Mouse (Mus musculus) kidney, embryonic 16.5 days (tissue): Measurements from ENCODE around the gene B020031M17Rik. TPM values are rescaled to one million over a fixed set of nuclear protein-coding genes. Genes with fewer than 3 reads are reported as not detected.
"Not testable (repeated sequence)": the region's sequence is repeated elsewhere in the genome, so short reads cannot be mapped to it uniquely, and the experiment has no call there.

Experiments
- ATAC-seq: fragments of 200-750 bp; cut with Nextera tagmentation; 2 replicates; pipeline ENCODE4 v1.8.0; 2017; ENCODE audit warnings: moderate TSS enrichment; ENCODE audit not compliant: low FRiP score, low TSS enrichment
- H3K27ac ChIP-seq: fragments of 300-500 bp; sonication (generic); 2 replicates; pipeline ENCODE4 v1.5.1; 2014; ENCODE audit warnings: low read length
- H3K27me3 ChIP-seq: fragments of 300-500 bp; sonication (generic); 2 replicates; pipeline ENCODE4 v1.6.1; 2014; ENCODE audit warnings: low read length, control low read depth, mixed read lengths; ENCODE audit not compliant: insufficient read depth
- H3K36me3 ChIP-seq: fragments of 300-500 bp; sonication (generic); 2 replicates; pipeline ENCODE4 v1.6.1; 2014; ENCODE audit warnings: low read length, control low read depth, mixed read lengths; ENCODE audit not compliant: insufficient read depth
- H3K4me1 ChIP-seq: fragments of 300-500 bp; sonication (generic); 2 replicates; pipeline ENCODE4 v1.6.1; 2014; ENCODE audit warnings: low read length, control low read depth, mixed read lengths; ENCODE audit not compliant: insufficient read depth
- H3K4me2 ChIP-seq: fragments of 300-500 bp; sonication (generic); replicated peaks from 2 replicates; pipeline ENCODE4 v1.6.1; 2014; ENCODE audit warnings: low read depth, low read length
- H3K4me3 ChIP-seq: fragments of 300-500 bp; sonication (generic); 2 replicates; pipeline ENCODE4 v1.5.1; 2014; ENCODE audit warnings: mild to moderate bottlenecking, low read length
- H3K9ac ChIP-seq: fragments of 300-500 bp; sonication (generic); replicated peaks from 2 replicates; pipeline ENCODE4 v1.6.1; 2014; ENCODE audit warnings: low read length
- H3K9me3 ChIP-seq: fragments of 300-500 bp; sonication (generic); 2 replicates; pipeline ENCODE4 v1.6.1; 2016; ENCODE audit warnings: low read length, control low read depth
- WGBS: fragments of 180-500 bp; shearing (Covaris S2); extraction: QIAGEN DNeasy Blood & Tissue Kit; methylation state at CpG from one replicate; pipeline ENCODE4 v1.1.7; 2014; 5-methylcytosine and 5-hydroxymethylcytosine counted together
- polyA plus RNA-seq: library from polyadenylated mRNA; unstranded; fragments of >200 nt; fragmentation: Nextera tagmentation; extraction: Ambion mirVana; gene quantifications from 2 replicates; pipeline ENCODE4 v1.2.1, GENCODE M21; 2015

The B020031M17Rik gene
- polyA plus RNA-seq, 1 experiment from 2014 or later = not detected

DNA sequence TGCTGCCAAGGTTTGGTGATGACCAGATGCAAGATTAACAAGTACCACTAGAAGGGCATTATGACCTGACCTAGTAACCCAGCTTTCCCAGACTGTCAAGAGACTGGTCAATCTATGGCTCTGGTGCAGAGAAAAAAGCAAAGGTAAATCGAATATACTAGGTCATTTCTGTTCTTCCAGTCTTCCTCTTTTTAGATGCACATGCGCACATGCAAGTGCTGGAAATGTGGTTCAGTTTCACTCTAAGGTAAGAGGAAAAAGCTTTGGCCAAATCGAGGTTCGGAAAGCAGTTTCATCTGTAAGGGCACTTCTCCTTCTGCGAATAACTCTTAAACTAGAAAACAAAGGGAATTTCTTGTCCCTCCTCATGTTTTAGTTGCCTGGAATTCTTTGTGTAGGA, 5.0 kb upstream of the B020031M17Rik start:
- not testable (repeated sequence) for H3K27me3 ChIP-seq, ATAC-seq, H3K36me3 ChIP-seq, H3K4me2 ChIP-seq, H3K27ac ChIP-seq, H3K9me3 ChIP-seq, H3K9ac ChIP-seq, H3K4me1 ChIP-seq, H3K4me3 ChIP-seq
- no CpG with 5 or more reads among the region's 5 CpGs for WGBS

DNA sequence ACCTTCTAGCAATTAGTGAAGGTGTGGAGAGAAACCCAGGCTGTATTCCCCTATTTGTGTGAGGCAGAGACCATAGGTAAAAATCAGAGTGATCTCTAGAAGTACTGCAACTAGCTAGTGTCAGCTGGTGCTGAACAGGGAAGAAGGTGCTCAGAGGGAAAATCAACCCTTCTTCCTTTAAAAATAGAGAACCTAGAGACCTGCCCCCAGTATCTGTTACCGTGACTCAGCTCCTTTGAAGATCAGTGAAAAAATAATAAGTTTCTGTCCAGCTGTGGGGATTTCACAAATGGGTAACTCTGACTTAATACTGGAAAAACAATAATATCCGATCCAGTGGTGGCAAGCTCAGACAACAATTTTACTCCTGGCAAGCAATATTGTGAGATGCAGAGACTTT, 4.5 kb upstream of the B020031M17Rik start:
- not testable (repeated sequence) for H3K27me3 ChIP-seq, H3K4me2 ChIP-seq, H3K9ac ChIP-seq, H3K27ac ChIP-seq, H3K4me3 ChIP-seq, H3K36me3 ChIP-seq, H3K4me1 ChIP-seq, ATAC-seq, H3K9me3 ChIP-seq
- WGBS = 71% methylated on average over 2 of the region's 2 CpGs

DNA sequence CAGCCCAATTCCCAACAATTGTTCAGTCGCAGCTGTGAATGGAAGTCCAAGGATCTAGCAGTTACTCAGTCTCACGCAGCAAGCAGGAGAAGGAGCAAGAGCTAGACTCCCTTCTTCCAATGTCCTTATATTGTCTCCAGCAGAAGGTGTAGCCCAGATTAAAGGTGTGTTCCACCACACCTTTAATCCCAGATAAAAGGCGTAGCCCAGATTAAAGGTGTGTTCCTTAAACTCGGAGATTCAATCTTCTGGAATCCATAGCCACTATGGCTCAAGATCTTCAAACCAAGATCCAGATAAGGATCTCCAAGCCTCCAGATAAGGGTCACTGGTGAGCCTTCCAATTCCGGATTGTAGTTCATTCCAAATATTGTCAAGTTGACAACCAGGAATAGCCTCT, 21.4 kb downstream of the B020031M17Rik start, which contains the start of gene Gm21761:
Gene Gm21761 (minus strand): TSS at position 101 of the 400 bp plus-strand sequence.
- H3K27me3 ChIP-seq, H3K4me3 ChIP-seq, H3K4me1 ChIP-seq, H3K9ac ChIP-seq, H3K9me3 ChIP-seq, H3K36me3 ChIP-seq, H3K27ac ChIP-seq, H3K4me2 ChIP-seq, ATAC-seq: not testable (repeated sequence)
- no CpG with 5 or more reads among the region's 5 CpGs for WGBS

DNA sequence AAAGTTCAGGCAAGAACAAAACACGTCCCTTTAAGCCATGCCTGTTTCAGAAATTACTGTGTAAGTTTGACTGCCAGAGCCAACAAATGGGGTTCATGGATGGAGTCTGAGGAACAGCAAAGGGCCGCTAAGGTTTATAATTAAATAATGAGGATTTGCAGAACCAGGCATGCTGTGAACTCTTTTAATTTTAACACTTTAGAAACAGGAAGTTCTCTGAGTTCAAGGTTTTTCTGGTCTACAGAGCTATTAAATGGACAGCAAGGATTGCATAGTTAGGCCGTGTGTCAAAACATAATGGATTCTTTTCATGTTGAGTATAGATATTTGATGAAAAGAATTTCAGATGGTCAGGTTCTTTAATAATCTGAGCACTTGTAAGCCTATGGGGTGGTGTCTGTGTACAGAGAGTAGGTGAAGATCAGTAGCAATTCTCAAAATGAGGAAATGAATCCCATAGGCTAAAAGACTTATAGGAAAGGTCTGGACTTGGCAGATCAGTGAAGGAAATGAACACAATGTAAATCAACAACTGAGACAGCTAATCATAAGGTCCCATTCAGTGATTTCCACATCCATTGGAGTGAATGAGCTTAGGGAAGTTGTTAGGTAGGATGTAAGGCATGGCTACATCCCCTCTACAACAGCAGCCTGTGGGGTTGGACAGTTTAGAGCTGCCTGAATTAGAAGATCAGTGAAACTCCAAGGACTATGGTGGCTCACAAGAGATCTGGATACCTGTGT, 25.8 kb downstream of the B020031M17Rik start:
- H3K36me3 ChIP-seq, H3K4me3 ChIP-seq, H3K9me3 ChIP-seq, H3K27me3 ChIP-seq, H3K9ac ChIP-seq, H3K4me1 ChIP-seq, ATAC-seq, H3K27ac ChIP-seq, H3K4me2 ChIP-seq: not testable (repeated sequence)
- WGBS = 71% methylated on average over 2 of the region's 3 CpGs

DNA sequence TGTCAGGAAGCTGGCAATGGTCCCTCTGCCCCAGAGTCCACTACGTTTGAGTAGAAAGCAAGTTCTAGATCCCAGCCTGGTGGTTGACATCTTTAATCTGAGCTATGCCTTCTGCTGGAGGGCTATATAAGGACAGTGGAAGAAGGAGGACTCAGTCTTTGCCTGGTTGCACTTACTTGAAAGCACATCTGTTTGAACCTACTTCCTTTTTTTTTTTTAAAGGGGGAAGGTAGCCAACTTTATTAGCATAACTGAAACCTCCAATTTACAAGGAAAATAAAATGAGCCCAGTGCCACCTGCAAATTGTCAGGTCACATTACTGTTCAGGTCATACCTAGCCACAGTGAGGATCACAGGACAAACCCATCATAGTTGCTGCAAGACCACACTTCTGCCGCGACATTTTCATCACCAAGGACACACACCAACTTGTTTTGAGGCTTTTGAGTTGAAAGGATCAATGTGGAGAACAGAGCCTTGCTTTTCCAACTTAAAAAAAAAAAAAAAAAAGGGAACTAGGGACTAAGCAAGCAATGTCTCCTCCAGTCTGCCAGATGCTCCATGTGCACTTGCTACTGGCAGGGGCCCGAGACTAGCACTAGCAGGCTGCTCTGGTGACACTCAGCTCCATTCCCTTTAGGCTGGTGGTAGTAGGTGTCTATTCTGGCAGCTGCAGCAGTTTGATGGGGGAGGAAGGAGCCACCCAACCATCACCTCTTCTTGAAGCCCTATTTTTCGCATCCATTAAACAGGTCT, 33.5 kb downstream of the B020031M17Rik start:
- not testable (repeated sequence) for H3K4me3 ChIP-seq

DNA sequence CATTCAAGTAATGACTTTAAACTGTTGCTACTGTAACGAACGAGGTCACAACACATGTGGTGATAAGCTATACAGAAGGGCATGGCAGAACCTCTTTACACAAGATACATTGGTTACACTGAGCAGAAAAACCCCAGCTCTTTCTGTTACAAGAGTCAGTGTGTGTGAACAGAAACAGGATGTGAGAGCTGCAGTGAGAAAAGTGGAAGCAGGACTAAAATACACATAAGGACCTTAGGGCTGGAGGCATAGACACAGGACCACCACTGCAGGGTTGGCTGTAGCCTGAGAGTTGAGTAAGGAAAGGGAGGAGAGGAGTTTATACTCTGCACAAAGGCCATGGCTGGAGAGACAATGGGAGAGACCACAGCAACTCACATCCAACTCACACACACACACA, 34.2 kb downstream of the B020031M17Rik start:
- H3K36me3 ChIP-seq, H3K4me2 ChIP-seq, H3K27me3 ChIP-seq, H3K9ac ChIP-seq, ATAC-seq, H3K27ac ChIP-seq, H3K4me1 ChIP-seq, H3K9me3 ChIP-seq, H3K4me3 ChIP-seq: not testable (repeated sequence)
- 73% methylated on average over 2 of the region's 2 CpGs for WGBS

More for the DNA sequence above, 33.5 kb downstream of the B020031M17Rik start:
- H3K9me3 ChIP-seq, H3K4me1 ChIP-seq, H3K27me3 ChIP-seq, H3K27ac ChIP-seq, H3K4me2 ChIP-seq, ATAC-seq, H3K36me3 ChIP-seq, H3K9ac ChIP-seq: not testable (repeated sequence)
- WGBS = 80% methylated on average over 4 of the region's 5 CpGs

Other genes starting within 250 kb of the B020031M17Rik start
- gene Nim1k, start 194.9 kb downstream of the B020031M17Rik start, polyA plus RNA-seq = 1.3 and 1.4 TPM in 2 replicates
- 28.3 and 30.3 TPM in 2 replicates for gene Zfp131, start 159.9 kb downstream of the B020031M17Rik start, polyA plus RNA-seq
- gene AF067063, start 120.6 kb downstream of the B020031M17Rik start, polyA plus RNA-seq = not detected in 2 replicates
- not detected in 2 replicates for gene D13Ertd608e, start 114.8 kb downstream of the B020031M17Rik start, polyA plus RNA-seq
- not detected in 2 replicates for gene Tcstv1, start 56.0 kb downstream of the B020031M17Rik start, polyA plus RNA-seq
- not detected in 2 replicates for gene Gm21761, start 21.5 kb downstream of the B020031M17Rik start, polyA plus RNA-seq
- gene Gm36079, start 76.2 kb upstream of the B020031M17Rik start, polyA plus RNA-seq = not detected in 2 replicates
- gene Gm21188, start 101.4 kb upstream of the B020031M17Rik start, polyA plus RNA-seq = not detected in 2 replicates
- not detected in 2 replicates for gene Gm20767, start 189.4 kb upstream of the B020031M17Rik start, polyA plus RNA-seq
- gene Gm21818, start 221.6 kb upstream of the B020031M17Rik start, polyA plus RNA-seq = not detected in 2 replicates